Mouse (Mus musculus) adrenal gland, postnatal 10 days (tissue): ENCODE results near the gene Herc6. TPM values are rescaled to one million over a fixed set of nuclear protein-coding genes. Genes with fewer than 3 reads are reported as not detected.

Source experiments
- DNase-seq: peaks from one replicate; pipeline ENCODE4 v3.0.0; 2021; ENCODE audit warnings: mixed read lengths
- total RNA-seq, 2 experiments: library from RNA; stranded (reverse); gene quantifications; 2 replicates each; pipeline ENCODE4 v1.2.3; 2021

Gene Herc6
- total RNA-seq, 2 experiments from 2014 or later = 8.3 to 8.8 TPM

GRCm38 (mm10) chr6:57571587-57571986 lies 9.2 kb upstream of the Herc6 start:
- DNase-seq = no peak

- DNase-seq = no peak
These were observed 795 bp downstream of the Herc6 start for GRCm38 (mm10) chr6:57581595-57581994.

DNA sequence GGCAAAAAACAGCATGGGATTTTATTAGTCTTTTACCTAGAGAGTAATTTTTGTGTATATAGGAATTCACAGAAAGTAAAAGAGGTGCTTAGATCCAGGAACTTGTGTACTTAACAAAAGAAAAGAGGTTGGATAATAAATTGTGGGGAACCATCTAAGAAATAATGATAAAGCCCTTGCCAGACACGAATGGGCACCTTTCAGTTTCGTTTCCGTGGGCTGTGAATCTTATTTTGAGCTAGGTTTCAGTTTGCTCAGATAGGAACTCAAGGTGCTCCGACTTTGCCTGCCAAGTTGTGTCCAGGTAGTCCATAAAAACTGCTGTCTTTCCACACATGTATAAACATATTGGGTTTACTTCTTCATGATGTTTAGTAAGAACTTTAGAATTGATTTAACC lies 1.6 kb downstream of the Herc6 start:
- DNase-seq = no peak

DNA sequence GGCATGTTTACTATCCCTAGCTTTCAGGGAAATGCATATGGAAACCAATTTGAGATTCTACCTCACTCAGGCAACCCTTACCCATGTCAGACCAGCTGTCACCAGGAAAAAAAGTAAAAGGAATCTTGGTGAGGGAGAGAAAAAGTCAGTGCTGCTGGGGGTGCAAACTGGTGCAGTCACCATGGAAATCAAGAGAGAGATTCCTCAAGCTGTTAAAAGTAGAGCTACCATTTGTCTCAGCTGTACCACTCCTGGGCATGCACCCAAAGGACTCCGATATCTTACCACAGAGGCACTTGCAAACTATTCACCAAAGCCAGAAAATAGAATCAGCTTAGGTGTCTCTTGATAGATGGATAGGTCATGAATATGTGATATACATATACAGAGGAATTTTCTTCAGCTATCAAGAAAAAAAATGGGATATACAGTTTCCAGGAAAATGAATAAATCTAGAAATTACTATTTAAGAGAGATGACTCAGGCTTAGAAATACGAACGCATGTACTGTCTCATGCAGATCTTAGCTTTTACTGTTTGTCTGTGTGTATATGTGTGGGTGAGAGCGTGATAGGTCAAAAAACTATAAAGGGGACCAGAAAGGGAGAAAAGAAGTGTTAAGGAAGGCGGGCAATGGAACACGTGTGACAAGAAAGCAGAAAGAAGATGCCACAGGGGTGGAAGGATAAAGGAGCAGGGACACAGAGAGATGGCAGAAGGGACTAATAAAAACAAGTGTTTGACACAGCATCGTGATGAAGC lies 24.9 kb downstream of the Herc6 start:
- DNase-seq = no peak

GRCm38 (mm10) chr6:57607999-57608398 lies 27.2 kb downstream of the Herc6 start:
- DNase-seq = no peak

- DNase-seq = peak; percentile 8
These were observed 28.8 kb downstream of the Herc6 start for GRCm38 (mm10) chr6:57609631-57610030.

- DNase-seq = no peak
These were observed 35.0 kb downstream of the Herc6 start for GRCm38 (mm10) chr6:57615788-57616187.

DNA sequence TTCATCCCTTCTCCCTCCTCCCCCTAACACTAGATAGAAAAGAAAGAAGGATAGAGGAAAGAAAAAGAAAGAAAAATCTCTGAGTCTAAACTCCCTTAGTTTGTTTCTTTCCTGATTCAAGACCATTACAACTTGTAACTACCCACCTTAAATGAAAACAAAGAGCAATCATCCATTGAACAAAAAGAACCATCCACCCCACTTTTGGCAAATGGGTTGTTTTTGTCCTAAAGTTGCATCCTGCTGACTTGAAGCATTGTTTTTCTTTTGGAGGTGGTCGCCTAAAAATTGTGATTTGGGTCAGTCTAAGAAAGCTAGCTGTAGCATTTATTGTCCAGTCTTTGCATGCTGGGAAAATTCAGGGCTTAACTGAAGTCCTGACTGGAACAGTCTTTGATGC lies 58.7 kb downstream of the Herc6 start:
- DNase-seq = no peak

DNA sequence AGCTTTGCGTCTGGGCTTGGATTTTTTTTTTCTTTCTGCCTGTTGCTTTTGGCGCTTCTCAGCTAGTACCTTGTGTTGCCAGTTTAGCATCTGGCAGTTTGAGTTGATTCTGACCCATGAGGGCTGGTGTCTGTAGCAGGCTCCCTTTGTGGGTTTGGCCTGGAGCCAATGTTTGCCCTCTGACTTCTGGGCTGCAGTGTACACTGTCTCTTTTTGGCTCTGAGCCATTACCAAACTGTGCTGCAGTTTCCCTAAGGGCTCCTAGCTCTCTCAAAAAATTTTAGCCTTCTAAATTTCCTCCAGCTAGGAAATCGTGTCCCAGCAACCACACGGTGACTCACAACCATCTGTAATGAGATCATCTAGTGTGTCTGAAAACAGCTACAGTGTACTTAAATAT lies 61.0 kb downstream of the Herc6 start:
- DNase-seq = peak; percentile 73

DNA sequence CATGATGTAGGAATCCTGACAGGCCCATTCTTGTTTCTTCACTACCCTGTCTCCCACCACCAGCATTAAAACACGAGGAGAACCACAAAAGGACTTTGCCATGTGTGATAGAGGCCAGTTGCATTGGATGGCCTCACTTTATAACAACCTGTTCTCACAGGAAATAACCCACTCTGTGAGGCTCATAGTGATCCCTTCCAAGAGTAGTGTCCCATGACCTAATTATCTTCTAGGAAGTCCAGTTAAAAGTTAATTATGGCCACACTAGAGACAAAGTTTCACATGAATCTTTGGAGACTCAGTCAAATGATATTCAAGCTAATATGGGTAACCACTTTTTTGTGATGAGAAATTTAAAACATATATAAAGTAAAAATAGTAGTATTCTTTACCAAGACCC lies 66.5 kb downstream of the Herc6 start:
- no peak for DNase-seq

DNA sequence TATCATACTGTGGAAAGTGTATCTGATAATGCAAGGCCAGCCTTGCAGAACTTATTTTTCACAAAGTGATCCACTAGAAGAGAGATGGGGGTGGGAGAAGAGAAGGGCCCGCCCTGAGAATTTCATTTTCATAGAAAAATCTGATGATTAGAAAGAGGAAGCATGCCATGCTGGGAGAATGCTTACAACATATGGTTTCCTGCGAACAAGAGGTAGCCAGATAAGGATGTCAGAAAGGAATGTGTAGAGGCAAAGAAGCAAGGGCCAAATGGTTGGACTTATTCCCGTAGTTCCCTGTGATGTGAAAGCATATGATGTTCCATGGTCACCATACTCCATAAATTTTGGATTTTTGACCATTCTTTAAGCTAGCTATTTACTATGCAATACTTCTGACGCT lies 80.5 kb downstream of the Herc6 start:
- no peak for DNase-seq

- no peak for DNase-seq
These were observed 103.4 kb downstream of the Herc6 start for GRCm38 (mm10) chr6:57684156-57684555.

GRCm38 (mm10) chr6:57691467-57692261 lies 110.9 kb downstream of the Herc6 start, which contains the start of gene Pyurf:
TSS of gene Pyurf (minus strand) at chr6:57692078.
- DNase-seq = peak; percentile 94

GRCm38 (mm10) chr6:57693116-57693515 lies 112.3 kb downstream of the Herc6 start:
- DNase-seq = peak; percentile 13

DNA sequence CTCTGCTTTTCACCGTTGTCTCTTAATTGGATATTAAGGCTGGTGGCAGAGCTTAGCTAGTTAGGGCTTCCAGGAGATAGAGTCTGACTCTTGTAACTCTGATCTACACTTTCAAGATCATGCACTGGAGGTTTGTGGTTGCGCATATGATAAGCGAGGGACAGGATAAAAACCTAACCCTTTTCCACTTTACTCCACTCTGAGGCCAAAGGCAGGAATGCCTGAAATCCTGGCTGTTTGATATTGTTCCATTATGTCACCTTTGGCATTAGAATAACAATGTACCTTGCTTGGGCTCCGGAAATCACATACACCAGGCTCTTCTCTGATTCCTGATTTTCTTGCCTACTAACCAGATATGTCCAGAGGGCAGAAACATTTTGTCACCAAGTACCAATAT lies 120.9 kb downstream of the Herc6 start:
- no peak for DNase-seq

- peak; percentile 52 for DNase-seq
These were observed 121.6 kb downstream of the Herc6 start, which contains the start of gene Lancl2 for GRCm38 (mm10) chr6:57702376-57702742. TSS of gene Lancl2 (plus strand) at chr6:57702540.

DNA sequence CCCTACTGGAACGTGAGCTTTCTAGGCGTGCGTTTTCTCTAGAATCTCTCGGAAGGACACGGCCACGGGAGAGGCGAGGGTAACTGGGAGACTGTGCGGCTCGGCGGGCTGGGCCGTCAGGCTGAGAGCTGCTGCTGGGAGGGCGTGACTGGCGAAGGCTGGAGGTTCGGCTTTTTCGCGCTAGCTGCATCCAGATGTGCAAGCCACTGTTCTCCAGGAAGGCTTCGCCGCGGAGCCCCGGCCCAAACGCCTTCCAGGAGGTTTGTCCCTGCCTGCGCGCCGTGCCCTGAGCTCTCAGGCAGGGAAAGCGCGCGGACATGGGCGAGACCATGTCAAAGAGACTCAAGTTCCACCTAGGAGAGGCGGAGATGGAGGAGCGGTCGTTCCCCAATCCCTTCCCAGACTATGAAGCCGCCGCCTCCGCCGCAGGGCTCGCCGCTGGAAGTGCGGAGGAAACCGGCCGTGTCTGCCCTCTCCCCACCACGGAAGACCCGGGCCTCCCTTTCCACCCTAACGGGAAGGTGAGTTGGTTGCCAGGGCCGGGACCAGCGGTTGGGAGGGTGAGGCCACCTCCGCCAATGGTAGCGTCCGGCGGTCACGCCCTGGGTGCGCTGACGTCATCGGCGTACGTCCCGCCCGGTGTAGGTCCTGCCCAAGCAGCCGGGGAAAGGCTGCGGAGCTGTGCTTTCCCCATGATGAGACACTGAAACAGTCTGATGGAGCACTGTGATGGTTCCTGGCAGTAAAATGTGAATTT lies 122.1 kb downstream of the Herc6 start:
- DNase-seq = peak; percentile 96

DNA sequence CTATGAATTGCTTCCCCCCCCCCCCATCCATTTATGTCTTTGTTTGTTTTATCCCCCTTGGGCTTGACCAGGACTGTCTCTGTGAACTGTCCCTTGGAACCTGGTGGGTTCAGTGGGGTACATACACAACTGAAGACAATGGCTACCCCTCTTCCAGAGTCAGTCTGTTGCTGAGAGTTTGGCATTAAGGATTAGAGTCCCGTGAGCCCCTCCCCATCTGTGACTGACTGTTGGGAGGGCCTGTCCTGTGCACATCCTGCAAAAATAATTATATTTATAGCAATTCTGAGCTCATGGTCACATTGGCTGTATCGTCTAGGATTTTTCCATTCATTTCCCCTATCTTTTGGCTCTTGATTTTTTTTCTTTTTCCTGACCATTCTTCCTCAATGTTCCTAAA lies 122.9 kb downstream of the Herc6 start:
- DNase-seq = peak; percentile 10

GRCm38 (mm10) chr6:57706721-57707120 lies 125.9 kb downstream of the Herc6 start:
- DNase-seq = no peak

DNA sequence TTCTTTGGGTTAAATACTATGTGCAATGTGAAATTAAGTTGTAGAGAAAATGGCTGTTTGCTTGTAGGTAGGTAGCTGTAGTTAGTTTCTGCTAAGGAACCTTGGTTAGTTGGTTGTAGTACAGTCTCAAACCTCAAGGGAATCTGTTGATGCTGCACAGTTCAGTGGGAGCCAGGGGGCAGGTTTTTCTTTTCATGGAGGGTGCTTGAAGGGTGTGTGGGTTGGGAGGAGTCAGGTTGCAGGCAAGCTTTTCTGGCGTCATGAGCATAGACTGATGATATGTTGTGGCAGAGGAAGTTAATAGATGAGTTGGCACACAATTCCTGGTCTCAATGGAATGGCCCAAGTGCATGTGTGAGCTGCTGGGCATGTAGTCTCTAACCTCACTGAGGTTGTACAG lies 130.9 kb downstream of the Herc6 start:
- DNase-seq = no peak
